Mouse (Mus musculus) brain, embryonic 18.5 days (tissue): ENCODE data around the gene Ugt1a7c.
A peak's percentile ranks its signal among the peaks of the same experiment; 100 is the strongest.
"Not testable (repeated sequence)": the region's sequence is repeated elsewhere in the genome, so short reads cannot be mapped to it uniquely, and the experiment has no call there.

Experiments used
- DNase-seq: peaks from one replicate; pipeline ENCODE4 v3.0.0-alpha.2; 2012; ENCODE audit warnings: low read depth, low spot score

Ugt1a7c gene

DNA sequence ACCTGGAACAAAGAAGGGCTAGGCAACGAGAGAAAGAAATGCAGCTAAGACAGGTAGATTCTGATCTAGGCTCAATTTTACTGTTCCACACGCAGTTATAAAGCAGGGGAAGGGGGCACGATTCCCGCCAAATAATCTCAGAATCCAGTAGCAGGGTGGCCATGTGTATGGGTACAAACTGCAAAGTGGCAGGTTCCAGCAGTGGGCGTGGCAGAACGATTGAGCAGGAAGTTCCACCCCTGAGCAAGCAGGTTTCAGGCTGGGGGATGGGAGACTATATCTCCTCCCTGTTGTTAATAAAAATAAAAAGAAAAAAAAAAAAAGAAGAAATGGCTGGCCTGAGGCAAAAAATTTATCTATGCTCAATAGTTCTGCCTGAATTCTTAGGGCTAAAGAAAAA, 17.9 kb downstream of the Ugt1a7c start:
- DNase-seq: not testable (repeated sequence)

DNA sequence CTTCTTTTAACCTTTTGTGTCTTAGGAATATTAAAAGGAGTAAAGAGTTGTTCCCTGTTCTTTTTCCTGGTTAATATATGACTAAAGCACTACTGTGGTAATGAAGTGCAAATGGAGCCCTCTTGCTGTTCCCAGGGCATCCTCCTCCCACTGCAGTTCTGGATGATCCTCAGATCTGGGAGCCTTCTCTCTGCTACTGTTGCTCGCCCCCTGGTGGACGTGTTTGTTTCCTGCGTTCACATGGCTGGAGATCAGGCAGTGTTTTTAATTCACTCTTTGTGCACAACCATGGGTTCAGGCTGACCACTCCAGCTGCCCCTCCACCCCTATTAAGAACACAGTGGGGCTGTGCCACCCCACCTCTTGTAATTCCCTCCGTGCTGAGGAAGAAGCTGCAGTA, 25.7 kb downstream of the Ugt1a7c start:
- not testable (repeated sequence) for DNase-seq

DNA sequence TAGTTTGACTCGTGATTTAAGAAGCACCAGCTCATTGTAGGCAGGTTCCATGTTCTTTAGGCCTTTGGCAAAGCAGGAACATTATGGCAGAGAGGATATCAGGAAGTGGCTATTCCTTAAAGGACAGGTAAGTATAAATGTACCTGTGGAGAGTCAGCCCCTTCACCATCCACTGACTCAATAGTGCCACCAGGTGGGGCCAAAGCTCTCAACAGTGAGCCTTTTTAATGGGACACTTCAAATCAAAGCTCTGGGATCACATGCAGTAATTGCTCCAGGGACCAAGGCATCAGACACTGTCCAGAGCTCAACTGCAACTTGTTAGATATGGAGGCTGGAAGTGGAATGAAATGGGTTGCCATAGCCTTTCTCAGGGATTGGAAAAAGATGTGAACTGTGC, 26.7 kb downstream of the Ugt1a7c start:
- DNase-seq: not testable (repeated sequence)

DNA sequence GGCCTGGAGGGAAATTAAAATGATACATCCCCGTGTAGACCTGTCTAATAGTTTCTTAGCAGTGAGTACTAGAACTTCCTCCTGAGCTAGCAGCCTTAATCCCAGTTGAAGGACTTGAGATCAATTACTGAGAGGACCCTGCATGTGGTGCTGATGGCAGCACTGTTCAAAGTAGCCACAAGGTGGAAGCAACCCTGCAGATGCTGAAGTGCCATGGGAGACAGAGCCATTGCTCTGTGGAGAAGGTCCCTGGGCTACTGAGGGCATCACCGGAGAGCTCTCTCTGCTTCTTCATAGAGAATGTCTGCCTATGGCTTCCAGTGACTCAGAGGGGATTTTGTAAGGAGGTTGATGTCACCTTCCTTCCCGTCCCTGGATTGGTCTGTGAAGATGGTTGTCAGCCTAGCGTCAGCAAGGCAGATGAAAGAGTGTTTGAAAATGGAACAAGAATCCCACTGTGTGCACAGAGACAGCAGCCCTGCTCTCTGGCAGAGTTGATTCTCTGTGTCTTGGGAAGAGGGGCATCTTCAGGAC, 31.0 kb downstream of the Ugt1a7c start:
- not testable (repeated sequence) for DNase-seq

GRCm38 (mm10) chr1:88129091-88129490, 34.2 kb downstream of the Ugt1a7c start:
- not testable (repeated sequence) for DNase-seq

GRCm38 (mm10) chr1:88130223-88130622, 35.4 kb downstream of the Ugt1a7c start:
- not testable (repeated sequence) for DNase-seq

- no peak for DNase-seq
These were observed 39.1 kb downstream of the Ugt1a7c start for GRCm38 (mm10) chr1:88133908-88134456.

GRCm38 (mm10) chr1:88134457-88135011, 39.7 kb downstream of the Ugt1a7c start, which contains the start of gene Ugt1a6a:
Gene Ugt1a6a (plus strand): TSS chr1:88134809.
- DNase-seq: peak; percentile 16

GRCm38 (mm10) chr1:88135229-88135904, 40.5 kb downstream of the Ugt1a7c start:
- not testable (repeated sequence) for DNase-seq

GRCm38 (mm10) chr1:88136646-88137045, 41.8 kb downstream of the Ugt1a7c start:
- DNase-seq: no peak

- DNase-seq: no peak
These were observed 42.4 kb downstream of the Ugt1a7c start for GRCm38 (mm10) chr1:88137264-88137663.

DNA sequence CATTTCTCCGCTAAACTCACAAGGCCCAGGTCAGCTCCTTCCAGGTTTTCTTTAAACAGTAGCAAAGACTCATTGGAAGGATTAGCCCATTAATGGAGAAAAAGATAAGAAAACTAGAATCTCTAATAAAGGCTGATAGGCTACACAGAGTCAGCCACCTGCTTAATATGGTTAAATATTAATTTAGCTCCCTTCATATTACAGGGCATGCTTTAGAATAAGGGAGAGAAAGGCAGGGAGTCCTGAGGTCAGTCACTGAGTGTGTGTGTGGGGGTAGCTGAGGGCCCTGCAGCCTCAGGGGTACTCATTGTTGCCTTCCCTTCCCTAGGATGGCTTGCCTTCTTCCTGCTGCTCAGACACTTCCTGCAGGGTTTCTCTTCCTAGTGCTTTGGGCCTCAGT, 43.3 kb downstream of the Ugt1a7c start:
- DNase-seq: no peak

DNA sequence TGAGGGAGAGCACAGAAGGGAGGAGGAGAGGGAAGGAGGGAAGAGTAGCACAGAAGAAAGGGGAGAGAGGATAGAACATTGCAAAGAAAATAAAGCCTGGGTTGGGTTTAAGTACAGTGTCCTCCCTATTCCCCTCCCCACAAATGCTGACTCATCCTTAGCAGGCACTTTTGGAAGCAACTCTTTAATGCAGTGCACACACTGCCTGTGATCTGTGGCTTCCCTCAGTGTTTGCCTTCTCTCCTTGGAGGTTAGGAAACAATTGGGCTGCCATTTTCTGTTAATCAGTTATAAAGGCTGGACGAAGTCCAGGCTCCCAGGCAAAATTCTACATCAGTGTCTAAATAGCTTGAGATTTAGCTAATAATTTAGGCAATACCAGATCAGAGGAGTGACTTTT, 45.6 kb downstream of the Ugt1a7c start:
- DNase-seq: not testable (repeated sequence)

DNA sequence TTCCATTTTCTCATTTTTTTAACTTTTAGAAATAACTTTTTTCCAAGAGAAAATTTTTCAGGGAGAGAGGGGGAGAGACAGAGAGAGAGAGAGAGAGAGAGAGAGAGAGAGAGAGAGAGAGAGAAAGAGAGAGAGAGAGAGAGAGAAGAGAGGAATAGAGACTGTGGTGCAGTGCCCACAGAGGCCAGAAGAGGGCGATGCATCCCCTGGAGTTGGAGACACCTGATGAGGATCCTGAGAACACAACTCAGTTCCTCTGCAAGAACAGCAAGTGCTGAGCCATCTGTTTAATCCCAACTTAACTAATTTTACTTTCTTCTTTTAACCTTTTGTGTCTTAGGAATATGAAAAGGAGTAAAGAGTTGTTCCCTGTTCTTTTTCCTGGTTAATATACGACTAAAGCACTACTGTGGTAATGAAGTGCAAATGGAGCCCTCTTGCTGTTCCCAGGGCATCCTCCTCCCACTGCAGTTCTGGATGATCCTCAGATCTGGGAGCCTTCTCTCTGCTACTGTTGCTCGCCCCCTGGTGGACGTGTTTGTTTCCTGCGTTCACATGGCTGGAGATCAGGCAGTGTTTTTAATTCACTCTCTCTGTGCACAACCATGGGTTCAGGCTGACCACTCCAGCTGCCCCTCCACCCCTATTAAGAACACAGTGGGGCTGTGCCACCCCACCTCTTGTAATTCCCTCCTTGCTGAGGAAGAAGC, 49.3 kb downstream of the Ugt1a7c start:
- DNase-seq: not testable (repeated sequence)

DNA sequence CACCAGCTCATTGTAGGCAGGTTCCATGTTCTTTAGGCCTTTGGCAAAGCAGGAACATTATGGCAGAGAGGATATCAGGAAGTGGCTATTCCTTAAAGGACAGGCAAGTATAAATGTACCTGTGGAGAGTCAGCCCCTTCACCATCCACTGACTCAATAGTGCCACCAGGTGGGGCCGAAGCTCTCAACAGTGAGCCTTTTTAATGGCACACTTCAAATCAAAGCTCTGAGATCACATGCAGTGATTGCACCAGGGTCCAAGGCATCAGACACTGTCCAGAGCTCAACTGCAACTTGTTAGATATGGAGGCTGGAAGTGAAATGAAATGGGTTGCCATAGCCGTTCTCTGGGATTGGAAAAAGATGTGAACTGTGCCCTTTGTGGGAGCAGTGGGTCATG, 50.4 kb downstream of the Ugt1a7c start:
- DNase-seq: not testable (repeated sequence)

DNA sequence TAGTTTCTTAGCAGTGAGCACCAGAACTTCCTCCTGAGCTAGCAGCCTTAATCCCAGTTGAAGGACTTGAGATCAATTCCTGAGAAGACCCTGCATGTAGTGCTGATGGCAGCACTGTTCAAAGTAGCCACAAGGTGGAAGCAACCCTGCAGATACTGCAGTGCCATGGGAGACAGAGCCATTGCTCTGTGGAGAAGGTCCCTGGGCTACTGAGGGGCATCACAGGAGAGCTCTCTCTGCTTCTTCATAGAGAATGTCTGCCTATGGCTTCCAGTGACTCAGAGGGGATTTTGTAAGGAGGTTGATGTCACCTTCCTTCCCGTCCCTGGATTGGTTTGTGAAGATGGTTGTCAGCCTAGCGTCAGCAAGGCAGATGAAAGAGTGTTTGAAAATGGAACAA, 55.3 kb downstream of the Ugt1a7c start:
- not testable (repeated sequence) for DNase-seq

DNA sequence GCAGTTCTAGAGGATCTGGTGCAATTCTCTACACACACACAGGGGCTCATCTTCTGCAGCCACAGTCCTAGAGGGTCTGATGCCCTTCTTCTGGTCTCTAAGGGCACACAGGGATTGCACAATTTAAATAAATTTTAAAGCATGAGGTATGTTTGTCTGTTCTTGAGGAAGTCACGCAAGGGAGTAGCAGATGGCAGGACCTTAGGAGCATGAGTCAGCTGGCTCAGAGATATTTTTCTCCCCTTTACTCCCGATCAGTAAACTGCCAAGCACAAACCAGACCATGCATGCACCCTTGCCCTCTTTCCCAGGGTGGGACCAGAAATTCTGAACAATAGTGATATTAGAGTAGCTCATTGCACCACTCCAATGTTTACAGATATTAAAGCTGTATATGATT, 63.6 kb downstream of the Ugt1a7c start:
- no peak for DNase-seq

- no peak for DNase-seq
These were observed 70.8 kb downstream of the Ugt1a7c start, which contains the start of gene Ugt1a5 for GRCm38 (mm10) chr1:88165711-88166110. Gene Ugt1a5 (plus strand): TSS chr1:88166012.

DNA sequence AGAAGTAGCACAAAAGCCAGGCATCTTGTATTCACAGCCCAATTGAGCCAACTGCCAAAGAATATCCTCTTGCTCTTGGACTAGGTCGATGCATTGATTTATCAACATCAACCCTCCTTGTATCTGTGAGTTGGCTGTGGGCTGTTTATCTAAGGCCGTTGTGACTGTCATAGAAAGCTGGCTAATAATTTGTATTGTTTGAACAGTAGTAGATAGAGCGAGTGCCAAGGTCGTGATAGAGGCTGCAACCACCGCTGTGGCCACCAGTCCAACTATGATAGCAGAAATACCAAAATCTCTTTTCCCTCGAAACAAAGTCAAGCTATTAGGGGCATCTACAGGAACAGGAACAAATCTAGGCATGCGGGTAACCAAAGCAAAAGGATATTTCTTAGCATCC, 77.3 kb downstream of the Ugt1a7c start:
- DNase-seq: not testable (repeated sequence)

- no peak for DNase-seq
These were observed 84.8 kb downstream of the Ugt1a7c start for GRCm38 (mm10) chr1:88179657-88180056.

- no peak for DNase-seq
These were observed 91.6 kb downstream of the Ugt1a7c start for GRCm38 (mm10) chr1:88186325-88186935.

GRCm38 (mm10) chr1:88192136-88192535, 97.3 kb downstream of the Ugt1a7c start:
- no peak for DNase-seq
